Mouse (Mus musculus): Measurements from ENCODE around the gene Ptp4a2. TPM values are rescaled to one million over a fixed set of nuclear protein-coding genes. Genes with fewer than 3 reads are reported as not detected.
"Not testable (repeated sequence)": the region's sequence is repeated elsewhere in the genome, so short reads cannot be mapped to it uniquely, and the experiment has no call there.

Gene Ptp4a2
- polyA plus RNA-seq, 1 experiment from 2014 or later: 411 TPM

- H3K9ac ChIP-seq: no peak overlapping the region
- H3K4me3 ChIP-seq (replicated peaks): no peak overlapping the region
- H3K4me1 ChIP-seq (replicated peaks): peaks cover 14% of the 10 kb centered on the region
- no peaks in the 10 kb centered on the region for H3K9me3 ChIP-seq
- ATAC-seq: no peak
- 78% methylated on average over 7 of the region's 7 CpGs for WGBS
- H3K4me2 ChIP-seq (replicated peaks): no peak overlapping the region
- H3K27me3 ChIP-seq (replicated peaks): no peaks in the 10 kb centered on the region
- H3K27ac ChIP-seq: no peak overlapping the region
- H3K36me3 ChIP-seq: no peaks in the 10 kb centered on the region
These were observed 69.6 kb downstream of the Ptp4a2 start for GRCm38 (mm10) chr4:129880615-129881014.

DNA sequence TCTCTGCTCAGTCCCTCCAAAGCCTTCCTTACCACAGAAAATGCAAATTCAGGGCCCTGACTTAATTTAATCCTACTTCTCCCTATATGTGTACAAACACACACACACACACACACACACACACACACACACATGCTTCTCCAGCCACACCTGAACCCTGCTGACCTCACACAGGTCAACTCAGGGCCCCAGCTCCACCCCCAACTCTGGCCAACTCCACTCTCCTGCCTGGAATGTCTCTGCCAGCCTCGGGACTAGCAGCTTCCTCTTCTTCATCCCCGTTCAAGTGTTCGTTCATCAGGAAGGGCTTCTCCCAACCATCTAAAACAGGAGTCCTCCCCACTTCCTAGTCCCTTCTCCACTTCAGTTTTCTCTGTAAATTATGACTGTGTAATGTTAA is 70.6 kb downstream of the Ptp4a2 start:
- no peak for ATAC-seq

GRCm38 (mm10) chr4:129882555-129883293 is 71.7 kb downstream of the Ptp4a2 start:
- no peaks in the 10 kb centered on the region for H3K9me3 ChIP-seq
- H3K9ac ChIP-seq: peak overlapping the region; percentile 10; the same call in 1 of the 2 replicates
- no peak overlapping the region for H3K4me3 ChIP-seq (replicated peaks)
- 27% methylated on average over 10 of the region's 11 CpGs for WGBS
- peak overlapping the region; percentile 41 for H3K4me2 ChIP-seq (replicated peaks)
- no peaks in the 10 kb centered on the region for H3K27me3 ChIP-seq (replicated peaks)
- peak overlapping the region; percentile 66 for H3K27ac ChIP-seq
- no peaks in the 10 kb centered on the region for H3K36me3 ChIP-seq
- peak; percentile 50 for ATAC-seq
- peaks cover 7% of the 10 kb centered on the region for H3K4me1 ChIP-seq (replicated peaks)

More for the DNA sequence above, 70.6 kb downstream of the Ptp4a2 start:
- Histone ChIP-seq H3K4me1 (replicated peaks) (peaks cover 12% of the 10 kb centered on the region), H3K27me3 (replicated peaks) (no peaks in the 10 kb centered on the region), H3K4me2 (replicated peaks) (peak overlapping the region; percentile 41; the same call in 1 of the 2 replicates), H3K4me3 (replicated peaks) (no peak overlapping the region), H3K9ac (no peak overlapping the region), H3K27ac (no peak overlapping the region; the same call in 1 of the 2 replicates), H3K36me3 (no peaks in the 10 kb centered on the region), H3K9me3 (no peaks in the 10 kb centered on the region)
- WGBS: 16% methylated on average over 3 of the region's 3 CpGs

GRCm38 (mm10) chr4:129884041-129884930 is 73.3 kb downstream of the Ptp4a2 start:
- Histone ChIP-seq H3K27me3 (replicated peaks) (no peaks in the 10 kb centered on the region), H3K4me1 (replicated peaks) (peaks cover 4% of the 10 kb centered on the region), H3K9ac (no peak overlapping the region), H3K27ac (no peak overlapping the region), H3K36me3 (no peaks in the 10 kb centered on the region), H3K9me3 (no peaks in the 10 kb centered on the region), H3K4me3 (replicated peaks) (no peak overlapping the region), H3K4me2 (replicated peaks) (no peak overlapping the region)
- ATAC-seq: no peak
- WGBS: 80% methylated on average over 12 of the region's 12 CpGs

GRCm38 (mm10) chr4:129889661-129890060 is 78.6 kb downstream of the Ptp4a2 start:
- Histone ChIP-seq H3K27ac (no peak overlapping the region), H3K4me2 (replicated peaks) (no peak overlapping the region), H3K4me3 (replicated peaks) (no peak overlapping the region), H3K9ac (no peak overlapping the region), H3K27me3 (replicated peaks) (no peaks in the 10 kb centered on the region), H3K36me3 (no peaks in the 10 kb centered on the region), H3K9me3 (no peaks in the 10 kb centered on the region), H3K4me1 (replicated peaks) (no peaks in the 10 kb centered on the region)
- ATAC-seq: no peak
- WGBS: 87% methylated on average over 10 of the region's 10 CpGs

DNA sequence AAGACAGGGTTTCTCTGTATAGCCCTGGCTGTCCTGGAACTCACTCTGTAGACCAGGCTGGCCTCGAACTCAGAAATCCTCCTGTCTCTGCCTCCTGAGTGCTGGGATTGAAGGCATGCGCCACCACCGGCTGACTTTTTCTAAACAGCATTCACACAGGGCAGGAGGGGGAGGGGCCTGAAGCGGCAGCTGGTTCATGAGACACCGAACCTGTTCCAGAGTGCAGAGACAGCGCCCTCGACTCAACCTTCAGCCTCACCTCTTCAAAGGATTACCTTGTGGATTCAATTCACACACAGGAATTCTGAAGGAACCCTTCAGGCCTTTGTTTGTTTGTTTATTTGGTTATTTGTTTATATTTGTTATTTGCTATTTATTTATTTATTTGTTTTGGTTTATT is 79.1 kb downstream of the Ptp4a2 start:
- H3K4me1 ChIP-seq (replicated peaks): no peaks in the 10 kb centered on the region
- ATAC-seq: no peak
- WGBS: 84% methylated on average over 7 of the region's 7 CpGs
- no peaks in the 10 kb centered on the region for H3K36me3 ChIP-seq
- no peak overlapping the region for H3K4me3 ChIP-seq (replicated peaks)
- no peaks in the 10 kb centered on the region for H3K9me3 ChIP-seq
- no peak overlapping the region for H3K9ac ChIP-seq
- no peak overlapping the region for H3K4me2 ChIP-seq (replicated peaks)
- H3K27ac ChIP-seq: no peak overlapping the region
- H3K27me3 ChIP-seq (replicated peaks): no peaks in the 10 kb centered on the region

- no peaks in the 10 kb centered on the region for H3K9me3 ChIP-seq
- no peaks in the 10 kb centered on the region for H3K36me3 ChIP-seq
- no peak for ATAC-seq
- H3K4me3 ChIP-seq (replicated peaks): no peak overlapping the region
- WGBS: 91% methylated on average over 3 of the region's 3 CpGs
- H3K4me2 ChIP-seq (replicated peaks): no peak overlapping the region
- H3K9ac ChIP-seq: no peak overlapping the region
- 0 out of 2 replicates have a peak, but pooled peaks cover 3% of the 10 kb centered on the region for H3K4me1 ChIP-seq (replicated peaks)
- H3K27me3 ChIP-seq (replicated peaks): no peaks in the 10 kb centered on the region
- H3K27ac ChIP-seq: no peak overlapping the region
These were observed 83.8 kb downstream of the Ptp4a2 start for GRCm38 (mm10) chr4:129894861-129895260.

GRCm38 (mm10) chr4:129898815-129899214 is 87.8 kb downstream of the Ptp4a2 start:
- not testable (repeated sequence) for H3K9me3 ChIP-seq; H3K4me2 ChIP-seq (replicated peaks); H3K27me3 ChIP-seq (replicated peaks); H3K27ac ChIP-seq; H3K4me1 ChIP-seq (replicated peaks); H3K4me3 ChIP-seq (replicated peaks); H3K9ac ChIP-seq; ATAC-seq; H3K36me3 ChIP-seq
- WGBS: 93% methylated on average over 18 of the region's 18 CpGs

Other genes with a start within 250 kb of the Ptp4a2 start
- 7.6 and 9.7 TPM in 2 replicates for gene Lck, start 237.6 kb upstream of the Ptp4a2 start, polyA plus RNA-seq (2015; fragmentation: Nextera tagmentation; extraction: Ambion mirVana)
- 3.0 and 3.3 TPM in 2 replicates for gene Fam167b, start 232.7 kb upstream of the Ptp4a2 start, polyA plus RNA-seq (2015; fragmentation: Nextera tagmentation; extraction: Ambion mirVana)
- 270 and 281 TPM in 2 replicates for gene Eif3i, start 210.6 kb upstream of the Ptp4a2 start, polyA plus RNA-seq (2015; fragmentation: Nextera tagmentation; extraction: Ambion mirVana)
- gene Tmem234, start 210.6 kb upstream of the Ptp4a2 start, polyA plus RNA-seq (2015; fragmentation: Nextera tagmentation; extraction: Ambion mirVana): 170 and 198 TPM in 2 replicates
- 1.1 and 2.1 TPM in 2 replicates for gene Dcdc2b, start 197.0 kb upstream of the Ptp4a2 start, polyA plus RNA-seq (2015; fragmentation: Nextera tagmentation; extraction: Ambion mirVana)
- gene Iqcc, start 192.1 kb upstream of the Ptp4a2 start, polyA plus RNA-seq (2015; fragmentation: Nextera tagmentation; extraction: Ambion mirVana): 24.9 and 26.7 TPM in 2 replicates
- 37.9 and 44.4 TPM in 2 replicates for gene Ccdc28b, start 187.3 kb upstream of the Ptp4a2 start, polyA plus RNA-seq (2015; fragmentation: Nextera tagmentation; extraction: Ambion mirVana)
- gene Txlna, start 170.2 kb upstream of the Ptp4a2 start, polyA plus RNA-seq (2015; fragmentation: Nextera tagmentation; extraction: Ambion mirVana): 57.4 and 60.8 TPM in 2 replicates
- gene Kpna6, start 138.5 kb upstream of the Ptp4a2 start, polyA plus RNA-seq (2015; fragmentation: Nextera tagmentation; extraction: Ambion mirVana): 14.1 and 14.2 TPM in 2 replicates
- 9.3 and 9.4 TPM in 2 replicates for gene Tmem39b, start 114.4 kb upstream of the Ptp4a2 start, polyA plus RNA-seq (2015; fragmentation: Nextera tagmentation; extraction: Ambion mirVana)
- 83.6 and 95.9 TPM in 2 replicates for gene Khdrbs1, start 68.9 kb upstream of the Ptp4a2 start, polyA plus RNA-seq (2015; fragmentation: Nextera tagmentation; extraction: Ambion mirVana)
- gene Spocd1, start 118.0 kb downstream of the Ptp4a2 start, polyA plus RNA-seq (2015; fragmentation: Nextera tagmentation; extraction: Ambion mirVana): 0.09 TPM in 1 of 2 replicates, not detected in the other
- 2.2 and 2.6 TPM in 2 replicates for gene Adgrb2, start 173.7 kb downstream of the Ptp4a2 start, polyA plus RNA-seq (2015; fragmentation: Nextera tagmentation; extraction: Ambion mirVana)
- 60.0 and 63.0 TPM in 2 replicates for gene Col16a1, start 236.6 kb downstream of the Ptp4a2 start, polyA plus RNA-seq (2015; fragmentation: Nextera tagmentation; extraction: Ambion mirVana)